Mouse (Mus musculus) myocyte (in vitro differentiated cells): ENCODE results near the gene Cpz. TPM values are rescaled to one million over a fixed set of nuclear protein-coding genes. Genes with fewer than 3 reads are reported as not detected.

ENCODE experiments used
- H3K27me3 ChIP-seq: one replicate; pipeline ENCODE4 v1.6.1; 2011; ENCODE audit not compliant: control insufficient read depth, insufficient read depth, insufficient read length
- H3K36me3 ChIP-seq: one replicate; pipeline ENCODE4 v1.6.1; 2011; ENCODE audit not compliant: control insufficient read depth, insufficient read depth
- H3K4me2 ChIP-seq: one replicate; pipeline ENCODE4 v1.6.1; 2011; ENCODE audit warnings: low read depth, control low read depth
- H3K4me3 ChIP-seq: one replicate; pipeline ENCODE4 v1.5.1; 2011; ENCODE audit warnings: mild to moderate bottlenecking, control low read depth, moderate library complexity
- H3K79me2 ChIP-seq: one replicate; pipeline ENCODE4 v1.6.1; 2011; ENCODE audit not compliant: control insufficient read depth, insufficient read depth
- H3ac ChIP-seq: one replicate; pipeline ENCODE4 v1.6.1; 2011; ENCODE audit not compliant: control insufficient read depth, insufficient read length
- CEBPB ChIP-seq: IDR thresholded peaks from 2 replicates; pipeline ENCODE4 v1.6.1; 2011; ENCODE audit warnings: mild to moderate bottlenecking, moderate library complexity; ENCODE audit not compliant: poor library complexity, insufficient read depth, severe bottlenecking
- E2F4 ChIP-seq: IDR thresholded peaks from one replicate; pipeline ENCODE4 v1.6.1; 2011; ENCODE audit warnings: mild to moderate bottlenecking, control low read depth, moderate library complexity; ENCODE audit not compliant: insufficient read depth
- MAX ChIP-seq: IDR thresholded peaks from one replicate; pipeline ENCODE4 v1.6.1; 2011; ENCODE audit warnings: low read depth, mild to moderate bottlenecking, control low read depth
- MYOD1 ChIP-seq, 3 experiments: IDR thresholded peaks; one replicate each; pipeline ENCODE4 v1.6.1; 2011; ENCODE audit warnings: control low read depth in 2 of 3, low read depth in 2 of 3, mild to moderate bottlenecking in 2 of 3, moderate library complexity in 1 of 3; ENCODE audit not compliant: insufficient read length in 2 of 3, control insufficient read depth in 1 of 3
- MYOG ChIP-seq, 3 experiments: IDR thresholded peaks; one replicate each; pipeline ENCODE4 v1.6.1; 2011; ENCODE audit warnings: control low read depth in 2 of 3, low read depth in 2 of 3, mild to moderate bottlenecking in 2 of 3; ENCODE audit not compliant: insufficient read length in 2 of 3, control insufficient read depth in 1 of 3, insufficient read depth in 1 of 3
- POLR2A ChIP-seq: IDR thresholded peaks from one replicate; pipeline ENCODE4 v1.6.1; 2011; ENCODE audit warnings: low read depth, mild to moderate bottlenecking, control low read depth, moderate library complexity; ENCODE audit not compliant: insufficient read length
- POLR2AphosphoS2 ChIP-seq: IDR thresholded peaks from one replicate; pipeline ENCODE4 v1.6.1; 2011; ENCODE audit warnings: low read depth, control low read depth; ENCODE audit not compliant: insufficient read length
- REST ChIP-seq: IDR thresholded peaks from one replicate; pipeline ENCODE4 v1.6.1; 2011; ENCODE audit warnings: mild to moderate bottlenecking, control low read depth, moderate library complexity; ENCODE audit not compliant: insufficient read depth, insufficient read length
- SRF ChIP-seq: IDR thresholded peaks from one replicate; pipeline ENCODE4 v1.6.1; 2011; ENCODE audit warnings: low read depth; ENCODE audit not compliant: control insufficient read depth, insufficient read length
- TCF12 ChIP-seq: IDR thresholded peaks from one replicate; pipeline ENCODE4 v1.6.1; 2011; ENCODE audit warnings: mild to moderate bottlenecking, control low read depth; ENCODE audit not compliant: poor library complexity, insufficient read depth, severe bottlenecking
- TCF3 ChIP-seq: IDR thresholded peaks from one replicate; pipeline ENCODE4 v1.6.1; 2011; ENCODE audit warnings: low read depth, control low read depth; ENCODE audit not compliant: insufficient read length
- USF1 ChIP-seq: IDR thresholded peaks from one replicate; pipeline ENCODE4 v1.6.1; 2011; ENCODE audit warnings: low read depth, mild to moderate bottlenecking, control low read depth, moderate library complexity
- polyA plus RNA-seq: library from polyadenylated mRNA; unstranded; fragments of >200 nt; fragmentation: generic; extraction: Trizol; gene quantifications from one replicate; pipeline ENCODE4 v1.2.1, GENCODE M21; 2012; ENCODE audit warnings: missing spikeins

Gene Cpz
- polyA plus RNA-seq, 1 experiment, result 0.64 TPM

- no peak overlapping the region for H3ac ChIP-seq
- H3K36me3 ChIP-seq, result no peaks in the 10 kb centered on the region
- peaks cover 60% of the 10 kb centered on the region for H3K27me3 ChIP-seq
- H3K79me2 ChIP-seq, result no peaks in the 10 kb centered on the region
- no peak overlapping the region for H3K4me2 ChIP-seq
- H3K4me3 ChIP-seq, result no peak overlapping the region
- no peak for TF ChIP-seq POLR2A
- TF ChIP-seq SRF, result no peak
- no peak for TF ChIP-seq MAX
- TF ChIP-seq MYOD1 (IDR thresholded peaks at IDR 0.05; ENCODE audit: control insufficient read depth in 1 of 3, insufficient read length in 2 of 3, low read depth in 2 of 3), result no peak
Measured at GRCm38 (mm10) chr5:35539576-35539975, 14.1 kb upstream of the Cpz start.

GRCm38 (mm10) chr5:35538022-35538421, 12.5 kb upstream of the Cpz start:
- no peaks in the 10 kb centered on the region for H3K79me2 ChIP-seq
- no peak overlapping the region for H3K4me2 ChIP-seq
- peaks cover 47% of the 10 kb centered on the region for H3K27me3 ChIP-seq
- no peak overlapping the region for H3K4me3 ChIP-seq
- no peak overlapping the region for H3ac ChIP-seq
- no peaks in the 10 kb centered on the region for H3K36me3 ChIP-seq
- TF ChIP-seq MYOD1 (IDR thresholded peaks at IDR 0.05; ENCODE audit: control insufficient read depth in 1 of 3, insufficient read length in 2 of 3, low read depth in 2 of 3) (no peak), TCF3 (no peak), POLR2A (no peak), TCF12 (no peak), MYOG (IDR thresholded peaks at IDR 0.05; ENCODE audit: control insufficient read depth in 1 of 3, insufficient read depth in 1 of 3, insufficient read length in 2 of 3, low read depth in 2 of 3) (no peak), REST (no peak), MAX (no peak), SRF (no peak), CEBPB (no peak), E2F4 (no peak), POLR2AphosphoS2 (no peak), USF1 (no peak)

- H3K4me3 ChIP-seq, result no peak overlapping the region
- no peak overlapping the region for H3K4me2 ChIP-seq
- no peak overlapping the region for H3ac ChIP-seq
- peaks cover 47% of the 10 kb centered on the region for H3K27me3 ChIP-seq
- no peaks in the 10 kb centered on the region for H3K36me3 ChIP-seq
- TF ChIP-seq POLR2A (no peak), CEBPB (no peak), TCF3 (no peak), TCF12 (no peak), E2F4 (no peak), MYOG (IDR thresholded peaks at IDR 0.05; ENCODE audit: control insufficient read depth in 1 of 3, insufficient read depth in 1 of 3, insufficient read length in 2 of 3, low read depth in 2 of 3) (no peak), SRF (no peak), REST (no peak), USF1 (no peak), MYOD1 (IDR thresholded peaks at IDR 0.05; ENCODE audit: control insufficient read depth in 1 of 3, insufficient read length in 2 of 3, low read depth in 2 of 3) (no peak), POLR2AphosphoS2 (no peak), MAX (no peak)
- H3K79me2 ChIP-seq, result no peaks in the 10 kb centered on the region
Measured at GRCm38 (mm10) chr5:35537474-35537873, 12.0 kb upstream of the Cpz start.

- Histone ChIP-seq H3K4me2 (no peak overlapping the region), H3K79me2 (no peaks in the 10 kb centered on the region), H3K27me3 (peaks cover 49% of the 10 kb centered on the region), H3K36me3 (no peaks in the 10 kb centered on the region), H3ac (no peak overlapping the region), H3K4me3 (no peak overlapping the region)
- TF ChIP-seq USF1 (no peak), POLR2AphosphoS2 (no peak), SRF (no peak), MYOG (IDR thresholded peaks at IDR 0.05; ENCODE audit: control insufficient read depth in 1 of 3, insufficient read depth in 1 of 3, insufficient read length in 2 of 3, low read depth in 2 of 3) (no peak), REST (no peak), TCF3 (no peak), POLR2A (no peak), MYOD1 (IDR thresholded peaks at IDR 0.05; ENCODE audit: control insufficient read depth in 1 of 3, insufficient read length in 2 of 3, low read depth in 2 of 3) (no peak), E2F4 (no peak), TCF12 (no peak), CEBPB (no peak), MAX (no peak)
Measured at GRCm38 (mm10) chr5:35536271-35536670, 10.8 kb upstream of the Cpz start.

GRCm38 (mm10) chr5:35531586-35531985, 6.1 kb upstream of the Cpz start:
- TF ChIP-seq TCF3 (no peak), MAX (no peak), TCF12 (no peak), POLR2AphosphoS2 (no peak), MYOG (IDR thresholded peaks at IDR 0.05; ENCODE audit: control insufficient read depth in 1 of 3, insufficient read depth in 1 of 3, insufficient read length in 2 of 3, low read depth in 2 of 3) (no peak), CEBPB (peak; percentile 81), USF1 (no peak), REST (peak; percentile 100), MYOD1 (IDR thresholded peaks at IDR 0.05; ENCODE audit: control insufficient read depth in 1 of 3, insufficient read length in 2 of 3, low read depth in 2 of 3) (no peak), POLR2A (no peak), SRF (no peak), E2F4 (no peak)
- H3K36me3 ChIP-seq, result no peaks in the 10 kb centered on the region
- no peak overlapping the region for H3K4me3 ChIP-seq
- H3K79me2 ChIP-seq, result no peaks in the 10 kb centered on the region
- no peak overlapping the region for H3ac ChIP-seq
- peaks cover 24% of the 10 kb centered on the region for H3K27me3 ChIP-seq
- H3K4me2 ChIP-seq, result no peak overlapping the region
